Mouse (Mus musculus) forebrain, embryonic 15.5 days (tissue): ENCODE measurements around the gene Ndufa13. TPM values are rescaled to one million over a fixed set of nuclear protein-coding genes. Genes with fewer than 3 reads are reported as not detected.
A peak's percentile ranks its signal among the peaks of the same experiment; 100 is the strongest.

Source experiments
- ATAC-seq: fragments of 200-750 bp; cut with Nextera tagmentation; replicated peaks from 2 replicates; pipeline ENCODE4 v1.8.0; 2017; ENCODE audit warnings: mild to moderate bottlenecking, moderate TSS enrichment, moderate library complexity
- H3K27ac ChIP-seq: fragments of 300-500 bp; sonication (generic); replicated peaks from 2 replicates; pipeline ENCODE4 v1.5.1; 2015; ENCODE audit warnings: mild to moderate bottlenecking, inconsistent platforms
- H3K27me3 ChIP-seq: fragments of 300-500 bp; sonication (generic); 2 replicates; pipeline ENCODE4 v1.6.1; 2015; ENCODE audit warnings: inconsistent platforms
- H3K36me3 ChIP-seq: fragments of 300-500 bp; sonication (generic); 2 replicates; pipeline ENCODE4 v1.6.1; 2015; ENCODE audit warnings: mild to moderate bottlenecking, inconsistent platforms
- H3K4me1 ChIP-seq: fragments of 300-500 bp; sonication (generic); 2 replicates; pipeline ENCODE4 v1.6.1; 2015; ENCODE audit warnings: inconsistent platforms
- H3K4me2 ChIP-seq: fragments of 300-500 bp; sonication (generic); replicated peaks from 2 replicates; pipeline ENCODE4 v1.6.1; 2015; ENCODE audit warnings: mild to moderate bottlenecking, inconsistent platforms
- H3K4me3 ChIP-seq: fragments of 300-500 bp; sonication (generic); 2 replicates; pipeline ENCODE4 v1.5.1; 2015; ENCODE audit warnings: mild to moderate bottlenecking, inconsistent platforms
- H3K9ac ChIP-seq: fragments of 300-500 bp; sonication (generic); replicated peaks from 2 replicates; pipeline ENCODE4 v1.6.1; 2015; ENCODE audit warnings: mild to moderate bottlenecking, inconsistent platforms
- H3K9me3 ChIP-seq: fragments of 300-500 bp; sonication (generic); 2 replicates; pipeline ENCODE4 v1.6.1; 2016; ENCODE audit warnings: inconsistent platforms
- WGBS: fragments of 180-500 bp; shearing (Covaris S2); methylation state at CpG from one replicate; pipeline ENCODE4 v1.1.7; 2015; ENCODE audit warnings: mixed read lengths; 5-methylcytosine and 5-hydroxymethylcytosine counted together
- polyA plus RNA-seq: library from polyadenylated mRNA; unstranded; fragments of >200 nt; fragmentation: Nextera tagmentation; extraction: Ambion mirVana; gene quantifications from 2 replicates; pipeline ENCODE4 v1.2.1, GENCODE M21; 2015

Gene Ndufa13
- polyA plus RNA-seq, 1 experiment from 2014 or later, result 173 TPM

GRCm38 (mm10) chr8:69903063-69903542, 745 bp upstream of the Ndufa13 start:
- H3K9ac ChIP-seq, result peak overlapping the region; percentile 65
- no peaks in the 10 kb centered on the region for H3K9me3 ChIP-seq
- peak overlapping the region; percentile 62 for H3K4me3 ChIP-seq
- H3K36me3 ChIP-seq, result peaks cover 8% of the 10 kb centered on the region; the same call in 1 of the 2 replicates
- H3K27me3 ChIP-seq, result no peaks in the 10 kb centered on the region
- H3K27ac ChIP-seq, result peak overlapping the region; percentile 89
- H3K4me1 ChIP-seq, result peaks cover 37% of the 10 kb centered on the region
- peak overlapping the region; percentile 97 for H3K4me2 ChIP-seq
- ATAC-seq, result peak; percentile 90
- under 1% methylated on average over 43 of the region's 45 CpGs for WGBS

- Histone ChIP-seq H3K4me2 (peak overlapping the region; percentile 97), H3K9ac (peak overlapping the region; percentile 74), H3K9me3 (no peaks in the 10 kb centered on the region), H3K4me1 (peaks cover 43% of the 10 kb centered on the region), H3K27me3 (no peaks in the 10 kb centered on the region), H3K4me3 (peak overlapping the region; percentile 62), H3K36me3 (no peaks in the 10 kb centered on the region), H3K27ac (peak overlapping the region; percentile 89)
- WGBS, result 2% methylated on average over 41 of the region's 41 CpGs
- peak; percentile 69 for ATAC-seq
These were observed 735 bp downstream of the Ndufa13 start for GRCm38 (mm10) chr8:69901484-69902162.

DNA sequence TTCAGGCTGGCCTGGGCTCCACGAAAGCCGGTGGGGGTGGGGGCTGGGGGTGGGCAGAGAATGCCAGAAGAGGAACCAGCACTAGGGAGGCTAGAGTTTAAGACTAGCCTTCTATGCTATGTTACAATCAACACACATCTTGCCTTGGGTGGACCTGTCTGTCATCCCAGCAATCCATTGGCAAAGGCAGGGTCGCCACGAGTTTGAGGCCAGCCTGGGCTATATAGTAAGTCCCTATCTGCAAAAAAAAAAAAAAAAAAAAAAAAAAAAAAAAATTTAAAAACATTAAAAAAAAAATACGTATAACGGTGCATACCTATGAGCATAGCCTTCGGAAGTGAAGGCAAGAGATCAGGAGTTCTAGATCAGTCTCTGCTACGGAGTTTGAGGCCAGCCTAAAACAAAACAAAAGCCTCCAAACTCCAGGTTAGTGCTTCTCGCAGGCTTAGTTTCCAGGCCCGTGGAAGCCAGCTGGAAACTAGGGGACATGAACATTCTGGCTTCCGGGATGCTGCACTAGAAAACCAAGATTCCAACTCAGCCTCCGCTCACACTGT, 1.4 kb downstream of the Ndufa13 start:
- no peak for ATAC-seq
- H3K4me1 ChIP-seq, result peaks cover 43% of the 10 kb centered on the region
- 19% methylated on average over 12 of the region's 12 CpGs for WGBS

DNA sequence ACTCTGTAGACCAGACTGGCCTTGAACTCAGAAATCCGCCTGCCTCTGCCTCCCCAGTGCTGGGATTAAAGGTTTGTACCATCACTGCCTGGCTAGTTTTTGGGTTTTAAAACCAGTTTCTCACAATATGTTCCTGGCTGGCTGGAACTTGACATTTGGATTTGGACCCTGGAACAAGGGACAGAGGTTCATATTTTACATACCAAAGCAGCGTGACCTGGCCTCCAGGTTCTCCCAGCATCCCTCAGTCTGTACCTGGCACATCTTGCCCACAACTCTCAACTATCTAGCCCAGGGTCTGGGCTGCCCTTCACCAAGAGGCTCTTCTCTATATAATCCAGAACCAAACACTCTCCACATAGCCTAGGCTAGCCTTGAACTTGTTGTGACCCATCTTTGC, 2.5 kb downstream of the Ndufa13 start:
- peaks cover 43% of the 10 kb centered on the region for H3K4me1 ChIP-seq

More for the DNA sequence above, 1.4 kb downstream of the Ndufa13 start:
- Histone ChIP-seq H3K36me3 (no peaks in the 10 kb centered on the region), H3K9ac (peak overlapping the region; percentile 74), H3K27ac (peak overlapping the region; percentile 89), H3K9me3 (no peaks in the 10 kb centered on the region), H3K27me3 (no peaks in the 10 kb centered on the region), H3K4me3 (peak overlapping the region; percentile 62), H3K4me2 (peak overlapping the region; percentile 97)

DNA sequence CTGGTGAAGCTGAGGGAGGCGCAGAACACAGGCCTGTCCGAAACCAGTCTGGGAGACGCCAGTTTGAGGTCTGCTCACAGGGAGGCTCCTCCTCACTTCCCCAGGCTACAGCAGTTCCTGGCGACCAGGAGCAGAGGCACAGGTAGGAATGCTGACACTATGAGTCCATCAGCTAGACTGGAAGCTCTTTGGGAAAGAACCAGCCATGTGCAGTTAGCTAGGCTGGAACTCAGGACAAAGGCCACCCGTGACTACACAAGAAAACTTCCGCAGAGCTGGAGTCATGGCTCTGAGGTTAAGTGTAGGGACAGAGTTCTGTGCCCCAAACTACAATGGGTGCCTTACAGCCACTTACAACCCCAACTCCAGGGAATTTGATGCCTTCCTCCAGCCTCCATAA, 4.5 kb downstream of the Ndufa13 start:
- no peak overlapping the region for H3K27ac ChIP-seq
- no peaks in the 10 kb centered on the region for H3K9me3 ChIP-seq
- 85% methylated on average over 6 of the region's 6 CpGs for WGBS
- H3K27me3 ChIP-seq, result no peaks in the 10 kb centered on the region
- H3K4me1 ChIP-seq, result peaks cover 38% of the 10 kb centered on the region
- H3K4me3 ChIP-seq, result no peak overlapping the region
- ATAC-seq, result no peak
- H3K4me2 ChIP-seq, result no peak overlapping the region
- no peak overlapping the region for H3K9ac ChIP-seq
- H3K36me3 ChIP-seq, result no peaks in the 10 kb centered on the region

More for the DNA sequence above, 2.5 kb downstream of the Ndufa13 start:
- Histone ChIP-seq H3K27me3 (no peaks in the 10 kb centered on the region), H3K27ac (no peak overlapping the region), H3K36me3 (no peaks in the 10 kb centered on the region), H3K4me2 (no peak overlapping the region), H3K4me3 (no peak overlapping the region), H3K9ac (no peak overlapping the region), H3K9me3 (no peaks in the 10 kb centered on the region)
- ATAC-seq, result no peak
- 93% methylated on average over 2 of the region's 2 CpGs for WGBS

GRCm38 (mm10) chr8:69895772-69896451, 6.4 kb downstream of the Ndufa13 start:
- no peak overlapping the region for H3K9ac ChIP-seq

GRCm38 (mm10) chr8:69894836-69895332, 7.5 kb downstream of the Ndufa13 start:
- no peak for ATAC-seq
- Histone ChIP-seq H3K4me1 (peaks cover 32% of the 10 kb centered on the region), H3K9ac (no peak overlapping the region), H3K27me3 (peaks cover 10% of the 10 kb centered on the region), H3K36me3 (no peaks in the 10 kb centered on the region), H3K27ac (no peak overlapping the region), H3K4me3 (no peak overlapping the region), H3K4me2 (no peak overlapping the region), H3K9me3 (no peaks in the 10 kb centered on the region)
- 50% methylated on average over 6 of the region's 6 CpGs for WGBS

More at GRCm38 (mm10) chr8:69895772-69896451, 6.4 kb downstream of the Ndufa13 start:
- H3K4me1 ChIP-seq, result peaks cover 38% of the 10 kb centered on the region
- no peak overlapping the region for H3K4me2 ChIP-seq
- H3K36me3 ChIP-seq, result no peaks in the 10 kb centered on the region
- WGBS, result 77% methylated on average over 4 of the region's 4 CpGs
- no peak overlapping the region for H3K27ac ChIP-seq
- H3K9me3 ChIP-seq, result no peaks in the 10 kb centered on the region
- no peak overlapping the region for H3K4me3 ChIP-seq
- H3K27me3 ChIP-seq, result 0 out of 2 replicates have a peak, but pooled peaks cover under 1% of the 10 kb centered on the region
- no peak for ATAC-seq

DNA sequence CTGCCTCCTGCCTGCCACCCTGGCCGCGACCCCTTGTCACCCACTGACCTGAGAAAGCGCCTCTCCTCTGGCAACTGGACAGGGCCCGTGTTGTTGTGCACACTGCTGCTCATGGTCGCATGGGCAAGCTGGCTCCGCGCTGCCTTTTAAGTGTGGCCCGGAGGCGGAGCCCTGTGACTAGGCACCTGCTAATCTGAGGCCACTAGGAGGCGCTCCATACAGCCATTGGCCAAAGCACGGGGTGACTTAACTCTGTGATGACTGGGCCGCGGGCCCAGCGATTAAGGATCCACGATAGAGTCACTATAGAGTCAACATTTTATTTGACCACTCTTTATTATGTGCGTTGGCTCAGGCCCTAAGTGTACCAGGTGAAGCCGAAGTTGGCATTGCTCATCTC, 8.5 kb downstream of the Ndufa13 start:
- Histone ChIP-seq H3K4me3 (no peak overlapping the region), H3K4me1 (peaks cover 33% of the 10 kb centered on the region)
- WGBS, result 21% methylated on average over 17 of the region's 17 CpGs

DNA sequence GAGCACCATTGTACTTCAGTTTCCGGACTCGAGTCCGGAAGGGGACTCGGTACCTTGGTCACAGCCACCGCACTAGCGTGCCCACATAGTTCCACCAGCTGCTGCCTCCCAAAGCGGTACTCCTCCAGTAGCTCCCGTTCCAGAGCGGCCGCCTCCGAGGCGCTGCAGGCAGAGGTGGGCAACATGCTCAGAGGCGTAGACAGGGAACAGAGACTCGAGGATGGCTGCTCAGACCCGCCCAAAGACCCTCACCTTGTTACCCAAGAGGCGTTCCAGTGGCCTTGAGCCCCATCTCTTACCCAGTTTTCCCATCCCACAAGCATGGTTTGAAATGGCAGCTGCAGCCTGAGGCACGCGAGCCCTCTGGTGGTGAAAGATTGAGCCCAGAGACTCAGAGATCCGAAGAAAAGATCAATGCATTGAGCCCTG, 11.5 kb downstream of the Ndufa13 start:
- ATAC-seq, result peak; percentile 14
- Histone ChIP-seq H3K9me3 (no peaks in the 10 kb centered on the region), H3K27ac (no peak overlapping the region), H3K27me3 (peaks cover 50% of the 10 kb centered on the region), H3K4me3 (no peak overlapping the region), H3K4me1 (peaks cover 54% of the 10 kb centered on the region), H3K9ac (no peak overlapping the region; the same call in 1 of the 2 replicates), H3K4me2 (peak overlapping the region; percentile 12; the same call in 1 of the 2 replicates), H3K36me3 (no peaks in the 10 kb centered on the region)
- WGBS, result 33% methylated on average over 19 of the region's 19 CpGs

More for the DNA sequence above, 8.5 kb downstream of the Ndufa13 start:
- H3K27ac ChIP-seq, result no peak overlapping the region
- peaks cover 20% of the 10 kb centered on the region for H3K27me3 ChIP-seq
- no peaks in the 10 kb centered on the region for H3K9me3 ChIP-seq
- ATAC-seq, result no peak
- no peaks in the 10 kb centered on the region for H3K36me3 ChIP-seq
- no peak overlapping the region for H3K4me2 ChIP-seq
- H3K9ac ChIP-seq, result no peak overlapping the region

DNA sequence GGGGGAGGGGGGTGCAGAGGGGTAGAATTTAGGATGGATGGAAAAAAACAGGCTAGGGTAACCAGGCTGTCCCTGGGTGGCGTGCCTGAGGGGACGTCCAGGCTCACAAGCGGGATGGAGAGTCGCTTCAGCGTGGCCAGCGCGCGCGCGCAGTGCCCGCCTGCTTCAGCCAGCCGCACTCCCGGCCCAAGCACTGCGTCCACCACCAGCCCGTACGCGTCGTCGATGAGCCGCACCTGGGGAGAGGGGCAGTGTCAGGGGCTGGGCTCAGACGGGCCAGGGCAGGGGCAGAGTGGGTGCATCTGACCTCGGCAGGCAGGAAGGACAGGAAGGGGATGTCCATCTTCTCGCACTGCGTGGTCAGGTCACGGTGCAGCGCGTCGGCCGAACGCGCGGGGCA, 13.5 kb downstream of the Ndufa13 start:
- 4% methylated on average over 32 of the region's 32 CpGs for WGBS
- Histone ChIP-seq H3K4me3 (peak overlapping the region; percentile 16), H3K4me1 (peaks cover 54% of the 10 kb centered on the region), H3K4me2 (peak overlapping the region; percentile 25), H3K9ac (no peak overlapping the region), H3K27me3 (peaks cover 69% of the 10 kb centered on the region), H3K27ac (no peak overlapping the region), H3K36me3 (no peaks in the 10 kb centered on the region), H3K9me3 (no peaks in the 10 kb centered on the region)
- ATAC-seq, result no peak

DNA sequence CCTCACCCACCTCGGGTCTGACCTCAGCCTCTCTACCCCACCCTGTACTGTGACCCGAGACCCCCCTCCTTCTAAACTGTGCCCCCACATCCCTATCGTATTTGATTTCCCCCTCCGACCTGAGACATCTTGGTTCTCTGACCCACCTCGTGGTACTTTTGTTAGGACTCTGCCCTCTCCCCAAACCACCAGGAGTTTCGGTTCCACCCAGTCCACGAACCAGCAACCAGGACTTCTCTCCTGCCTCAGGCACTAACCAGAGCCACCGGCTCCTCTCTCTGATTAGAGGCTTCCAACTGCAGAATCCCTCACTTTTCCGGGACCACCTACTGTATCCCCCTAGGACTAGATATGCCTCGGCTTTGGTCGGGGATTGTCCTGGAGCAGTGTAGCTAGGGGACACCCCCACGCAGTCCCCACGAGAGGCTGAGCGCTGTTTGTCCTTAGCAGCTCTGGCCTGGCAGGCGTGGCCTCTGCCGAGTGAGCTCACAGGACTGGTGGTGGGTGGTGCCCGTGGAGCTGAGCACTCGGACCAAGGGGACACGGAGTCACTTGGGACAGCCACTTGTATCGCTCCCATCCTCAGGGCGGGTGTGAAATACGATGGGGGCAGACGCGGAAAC, 14.0 kb downstream of the Ndufa13 start:
- H3K36me3 ChIP-seq, result no peaks in the 10 kb centered on the region
- WGBS, result 5% methylated on average over 24 of the region's 24 CpGs
- H3K4me1 ChIP-seq, result peaks cover 51% of the 10 kb centered on the region
- H3K9me3 ChIP-seq, result no peaks in the 10 kb centered on the region
- H3K9ac ChIP-seq, result no peak overlapping the region
- H3K4me3 ChIP-seq, result peak overlapping the region; percentile 27
- peaks cover 75% of the 10 kb centered on the region for H3K27me3 ChIP-seq
- peak overlapping the region; percentile 41 for H3K4me2 ChIP-seq
- no peak overlapping the region for H3K27ac ChIP-seq
- ATAC-seq, result no peak
